Mouse (Mus musculus) common myeloid progenitor, adult 5-6 weeks (primary cell): Measurements from ENCODE around the gene Gm7029. TPM values are rescaled to one million over a fixed set of nuclear protein-coding genes. Genes with fewer than 3 reads are reported as not detected.

Experiments used
- total RNA-seq: library from RNA; stranded (forward); fragments of 200-1000, 187-1606 nt; gene quantifications from 2 replicates; pipeline ENCODE4 v1.2.3, GENCODE M21; 2017

Gene Gm7029
- total RNA-seq, 1 experiment from 2014 or later: not detected

Other genes with a start within 250 kb of the Gm7029 start
- 17.3 and 18.4 TPM in 2 replicates for gene Zfp414, start 244.7 kb upstream of the Gm7029 start, total RNA-seq
- gene Pram1, start 235.8 kb upstream of the Gm7029 start, total RNA-seq: 2.8 TPM in 1 of 2 replicates, not detected in the other
- 414 and 543 TPM in 2 replicates for gene Hnrnpm, start 187.0 kb upstream of the Gm7029 start, total RNA-seq
- gene March2, start 155.2 kb upstream of the Gm7029 start, total RNA-seq: 31.5 and 35.0 TPM in 2 replicates
- gene Rab11b, start 113.3 kb upstream of the Gm7029 start, total RNA-seq: 42.5 and 65.0 TPM in 2 replicates
- gene Angptl4, start 92.0 kb upstream of the Gm7029 start, total RNA-seq: 5.9 and 14.2 TPM in 2 replicates
- 4.6 and 5.5 TPM in 2 replicates for gene Kank3, start 63.3 kb upstream of the Gm7029 start, total RNA-seq
- gene Rps28, start 49.3 kb upstream of the Gm7029 start, total RNA-seq: 2,900 and 3,215 TPM in 2 replicates
- gene Ndufa7, start 49.3 kb upstream of the Gm7029 start, total RNA-seq: 107 and 132 TPM in 2 replicates
- gene Cd320, start 30.7 kb upstream of the Gm7029 start, total RNA-seq: 9.5 and 20.2 TPM in 2 replicates
- 29.6 and 37.5 TPM in 2 replicates for gene Kifc1, start 16.8 kb downstream of the Gm7029 start, total RNA-seq
- 1.2 and 1.5 TPM in 2 replicates for gene Platr17, start 31.3 kb downstream of the Gm7029 start, total RNA-seq
- gene Daxx, start 35.6 kb downstream of the Gm7029 start, total RNA-seq: 24.1 and 44.4 TPM in 2 replicates
- gene Tapbp, start 42.1 kb downstream of the Gm7029 start, total RNA-seq: 42.2 and 56.4 TPM in 2 replicates
- gene Zbtb22, start 42.1 kb downstream of the Gm7029 start, total RNA-seq: 16.6 and 24.1 TPM in 2 replicates
- gene Rgl2, start 55.7 kb downstream of the Gm7029 start, total RNA-seq: 21.2 and 22.5 TPM in 2 replicates
- 128 and 170 TPM in 2 replicates for gene Pfdn6, start 66.5 kb downstream of the Gm7029 start, total RNA-seq
- gene Wdr46, start 66.8 kb downstream of the Gm7029 start, total RNA-seq: 50.0 and 62.5 TPM in 2 replicates
- gene B3galt4, start 77.7 kb downstream of the Gm7029 start, total RNA-seq: 2.6 and 2.7 TPM in 2 replicates
- 13.0 and 16.4 TPM in 2 replicates for gene Vps52, start 82.0 kb downstream of the Gm7029 start, total RNA-seq
- 1,549 and 1,746 TPM in 2 replicates for gene Rps18, start 82.2 kb downstream of the Gm7029 start, total RNA-seq
- 983 and 1,076 TPM in 2 replicates for gene H2-K1, start 126.5 kb downstream of the Gm7029 start, total RNA-seq
- 11.9 and 12.8 TPM in 2 replicates for gene Ring1, start 150.8 kb downstream of the Gm7029 start, total RNA-seq
- gene H2-Ke6, start 154.2 kb downstream of the Gm7029 start, total RNA-seq: 43.8 and 60.6 TPM in 2 replicates
- 70.5 and 100 TPM in 2 replicates for gene Slc39a7, start 157.8 kb downstream of the Gm7029 start, total RNA-seq
- 34.1 and 36.3 TPM in 2 replicates for gene Rxrb, start 158.0 kb downstream of the Gm7029 start, total RNA-seq
- 4.1 and 10.4 TPM in 2 replicates for gene Col11a2, start 165.6 kb downstream of the Gm7029 start, total RNA-seq
- 7.8 and 10.5 TPM in 2 replicates for gene H2-Oa, start 218.5 kb downstream of the Gm7029 start, total RNA-seq
- 90.2 and 104 TPM in 2 replicates for gene H2-DMa, start 245.7 kb downstream of the Gm7029 start, total RNA-seq
- gene Brd2, start 248.8 kb downstream of the Gm7029 start, total RNA-seq: 347 and 388 TPM in 2 replicates